Mouse (Mus musculus) hindbrain, embryonic 13.5 days (tissue): Measurements from ENCODE around the gene Zdhhc20. TPM values are rescaled to one million over a fixed set of nuclear protein-coding genes. Genes with fewer than 3 reads are reported as not detected.
A peak's percentile ranks its signal among the peaks of the same experiment; 100 is the strongest.
"Not testable (repeated sequence)": the region's sequence is repeated elsewhere in the genome, so short reads cannot be mapped to it uniquely, and the experiment has no call there.

ENCODE experiments used
- ATAC-seq: fragments of 200-750 bp; cut with Nextera tagmentation; 2 replicates; pipeline ENCODE4 v1.8.0; 2017; ENCODE audit warnings: moderate TSS enrichment; ENCODE audit not compliant: low FRiP score
- H3K27ac ChIP-seq: fragments of 300-500 bp; sonication (generic); 2 replicates; pipeline ENCODE4 v1.5.1; 2015; ENCODE audit warnings: inconsistent platforms, mild to moderate bottlenecking, moderate library complexity
- H3K27me3 ChIP-seq: fragments of 300-500 bp; sonication (generic); 2 replicates; pipeline ENCODE4 v1.6.1; 2015; ENCODE audit warnings: mild to moderate bottlenecking, inconsistent platforms
- H3K36me3 ChIP-seq: fragments of 300-500 bp; sonication (generic); 2 replicates; pipeline ENCODE4 v1.6.1; 2015; ENCODE audit warnings: mild to moderate bottlenecking, inconsistent platforms
- H3K4me1 ChIP-seq: fragments of 300-500 bp; sonication (generic); replicated peaks from 2 replicates; pipeline ENCODE4 v1.6.1; 2015; ENCODE audit warnings: inconsistent platforms
- H3K4me2 ChIP-seq: fragments of 300-500 bp; sonication (generic); 2 replicates; pipeline ENCODE4 v1.6.1; 2015; ENCODE audit warnings: inconsistent platforms, mild to moderate bottlenecking, moderate library complexity
- H3K4me3 ChIP-seq: fragments of 300-500 bp; sonication (generic); 2 replicates; pipeline ENCODE4 v1.5.1; 2015; ENCODE audit warnings: mild to moderate bottlenecking, inconsistent platforms
- H3K9ac ChIP-seq: fragments of 300-500 bp; sonication (generic); 2 replicates; pipeline ENCODE4 v1.6.1; 2015; ENCODE audit warnings: mild to moderate bottlenecking, inconsistent platforms
- H3K9me3 ChIP-seq: fragments of 300-500 bp; sonication (generic); 2 replicates; pipeline ENCODE4 v1.6.1; 2016; ENCODE audit warnings: inconsistent platforms
- WGBS: fragments of 180-500 bp; shearing (Covaris S2); methylation state at CpG from one replicate; pipeline ENCODE4 v1.1.7; 2015; 5-methylcytosine and 5-hydroxymethylcytosine counted together
- polyA plus RNA-seq: library from polyadenylated mRNA; unstranded; fragments of >200 nt; fragmentation: Nextera tagmentation; extraction: Ambion mirVana; gene quantifications from 2 replicates; pipeline ENCODE4 v1.2.1, GENCODE M21; 2015

Gene Zdhhc20
- polyA plus RNA-seq, 1 experiment from 2014 or later = 46.6 TPM

DNA sequence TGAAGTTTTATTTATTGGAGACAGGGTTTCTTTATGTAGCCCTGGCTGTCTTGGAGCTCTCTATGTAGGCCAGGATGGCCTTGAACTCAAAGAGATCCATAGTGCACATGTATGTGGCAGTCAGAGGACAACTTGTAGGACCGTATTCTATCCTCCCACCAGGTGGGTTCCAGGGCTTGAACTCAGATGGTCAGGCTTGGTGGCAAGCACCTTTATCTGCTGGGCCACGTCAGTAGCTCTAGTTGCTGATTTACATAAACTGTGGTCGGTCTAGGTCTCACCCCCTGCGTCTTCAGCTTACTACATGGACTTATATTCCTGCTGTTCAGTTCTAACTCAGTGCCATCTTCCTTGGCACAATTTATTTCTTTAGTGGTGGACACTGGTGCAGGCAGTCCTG is 21.2 kb upstream of the Zdhhc20 start:
- 72% methylated on average over 4 of the region's 4 CpGs for WGBS
- Histone ChIP-seq H3K9me3 (no peaks in the 10 kb centered on the region), H3K4me1 (no peaks in the 10 kb centered on the region), H3K4me2 (no peak overlapping the region), H3K27me3 (no peaks in the 10 kb centered on the region), H3K27ac (no peak overlapping the region), H3K4me3 (no peak overlapping the region), H3K9ac (no peak overlapping the region), H3K36me3 (peaks cover 12% of the 10 kb centered on the region)
- ATAC-seq = no peak

DNA sequence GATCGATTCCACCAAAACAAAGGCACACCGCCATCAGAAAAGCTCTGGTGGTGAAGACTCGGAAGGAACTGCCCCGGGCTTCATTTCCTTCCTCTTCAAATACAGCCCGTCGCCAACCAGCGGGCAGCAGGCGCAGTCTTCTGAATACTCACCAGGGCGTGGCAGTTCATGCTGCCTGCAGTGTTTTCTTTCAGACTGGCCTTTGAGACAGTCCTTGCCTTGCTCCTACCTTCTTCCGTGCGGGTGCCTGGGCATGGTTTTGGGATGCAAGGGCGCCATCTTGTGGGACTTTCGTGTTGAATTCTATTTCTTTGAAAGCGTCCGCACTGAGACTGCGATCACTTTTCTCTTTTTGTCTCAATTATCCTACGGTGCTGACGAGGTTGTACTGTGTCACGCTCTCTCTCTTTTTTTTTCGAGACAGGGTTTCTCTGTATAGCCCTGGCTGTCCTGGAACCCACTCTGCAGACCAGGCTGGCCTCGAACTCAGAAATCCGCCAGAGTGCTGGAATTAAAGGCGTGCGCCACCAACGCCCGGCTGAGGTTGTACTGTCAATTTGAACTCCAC is 20.5 kb upstream of the Zdhhc20 start:
- Histone ChIP-seq H3K36me3 (peaks cover 6% of the 10 kb centered on the region; the same call in 1 of the 2 replicates), H3K9me3 (no peaks in the 10 kb centered on the region), H3K4me1 (no peaks in the 10 kb centered on the region), H3K27ac (peak overlapping the region; percentile 24; the same call in 1 of the 2 replicates), H3K9ac (peak overlapping the region; percentile 64), H3K4me3 (peak overlapping the region; percentile 31), H3K27me3 (no peaks in the 10 kb centered on the region), H3K4me2 (peak overlapping the region; percentile 54)
- peak; percentile 88 for ATAC-seq
- WGBS = 21% methylated on average over 26 of the region's 26 CpGs

DNA sequence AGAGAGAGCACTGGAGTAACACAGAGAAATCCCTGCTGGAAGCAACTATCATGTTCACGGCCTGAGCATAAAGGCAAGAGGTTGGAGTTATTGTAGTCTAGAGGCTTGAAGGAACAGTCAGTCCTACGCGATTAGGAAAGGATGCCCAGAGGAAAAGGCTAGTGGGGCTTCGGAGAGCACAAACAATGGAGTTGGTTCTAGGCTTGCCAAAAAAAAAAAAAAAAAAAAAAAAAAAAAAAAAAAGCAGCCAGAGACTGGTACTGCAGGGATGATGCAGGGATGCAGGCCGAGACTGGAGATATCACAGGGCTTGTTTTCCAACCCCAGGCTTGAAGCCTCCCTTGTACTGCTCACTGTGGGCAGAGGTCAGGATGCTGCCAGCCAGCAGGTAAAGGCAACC is 19.2 kb upstream of the Zdhhc20 start:
- ATAC-seq = no peak
- H3K9me3 ChIP-seq = no peaks in the 10 kb centered on the region
- no peak overlapping the region for H3K4me2 ChIP-seq
- no peaks in the 10 kb centered on the region for H3K36me3 ChIP-seq
- no peaks in the 10 kb centered on the region for H3K4me1 ChIP-seq
- H3K27me3 ChIP-seq = no peaks in the 10 kb centered on the region
- H3K9ac ChIP-seq = no peak overlapping the region
- 74% methylated on average over 5 of the region's 5 CpGs for WGBS
- H3K4me3 ChIP-seq = no peak overlapping the region
- H3K27ac ChIP-seq = no peak overlapping the region

DNA sequence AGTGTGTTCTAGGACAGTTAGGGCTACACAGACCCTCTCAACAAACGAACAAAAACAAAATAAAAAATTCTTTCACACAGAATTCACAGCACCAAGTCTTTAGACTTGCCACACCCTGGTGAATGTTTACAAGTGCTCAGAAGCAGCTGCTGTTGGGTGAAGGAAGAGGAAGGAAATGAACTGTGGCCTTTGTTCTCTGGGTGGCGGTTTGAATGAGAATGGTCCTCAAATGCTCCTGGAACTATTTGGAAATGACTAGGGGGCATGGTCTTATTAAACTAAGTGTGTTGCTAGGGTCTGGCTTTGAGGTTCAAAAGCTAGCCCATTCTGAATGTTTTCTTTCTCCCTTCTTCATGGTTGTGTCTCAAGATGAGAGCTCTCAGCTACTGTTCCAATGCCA is 18.4 kb upstream of the Zdhhc20 start:
- Histone ChIP-seq H3K27ac (no peak overlapping the region), H3K4me3 (no peak overlapping the region), H3K4me1 (no peaks in the 10 kb centered on the region), H3K9ac (no peak overlapping the region), H3K36me3 (no peaks in the 10 kb centered on the region), H3K27me3 (no peaks in the 10 kb centered on the region), H3K4me2 (no peak overlapping the region), H3K9me3 (no peaks in the 10 kb centered on the region)
- WGBS = 72% methylated on average over 2 of the region's 2 CpGs
- no peak for ATAC-seq

DNA sequence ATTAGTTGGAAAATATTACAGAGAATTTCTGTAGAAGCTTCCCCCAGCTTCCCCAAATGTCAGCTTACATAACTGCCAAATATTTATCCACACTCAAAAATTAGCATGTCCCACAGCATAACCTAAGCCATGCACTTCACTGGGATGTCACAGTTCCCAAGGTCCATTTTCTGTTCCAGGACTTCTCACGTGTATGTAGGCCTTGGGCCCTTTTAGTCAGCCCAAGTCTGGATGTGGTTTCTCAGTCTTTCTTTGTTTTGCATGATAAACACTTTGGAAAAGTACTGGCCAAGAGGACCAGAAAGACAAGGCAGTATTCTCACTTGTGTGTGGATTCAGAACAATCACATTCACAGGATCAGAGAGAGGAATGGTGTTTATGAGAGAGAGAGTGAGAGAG is 11.9 kb upstream of the Zdhhc20 start:
- H3K4me3 ChIP-seq = no peak overlapping the region
- H3K9me3 ChIP-seq = no peaks in the 10 kb centered on the region
- no peaks in the 10 kb centered on the region for H3K27me3 ChIP-seq
- H3K27ac ChIP-seq = no peak overlapping the region
- H3K4me1 ChIP-seq = no peaks in the 10 kb centered on the region
- 74% methylated on average over 1 of the region's 1 CpGs for WGBS
- no peak for ATAC-seq
- no peak overlapping the region for H3K9ac ChIP-seq
- no peaks in the 10 kb centered on the region for H3K36me3 ChIP-seq
- no peak overlapping the region for H3K4me2 ChIP-seq

DNA sequence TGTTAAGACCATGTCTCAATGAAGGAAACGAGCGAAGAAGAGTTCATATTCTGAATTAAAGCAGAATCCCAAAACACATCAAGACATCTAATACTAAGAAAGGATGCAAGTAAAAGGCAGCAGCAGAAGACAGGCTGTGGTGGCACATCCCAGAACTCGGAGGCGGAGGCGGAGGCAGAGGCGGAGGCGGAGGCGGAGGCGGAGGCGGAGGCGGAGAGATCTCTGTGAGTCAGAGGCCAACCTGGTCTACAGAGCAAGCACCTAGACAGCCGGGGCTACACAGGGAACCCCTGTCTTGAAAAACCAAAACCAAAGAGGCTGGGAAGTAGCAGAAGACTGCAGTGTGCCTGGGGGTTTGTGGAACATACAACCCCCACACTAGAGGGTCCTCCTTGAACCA is 6.8 kb upstream of the Zdhhc20 start:
- Histone ChIP-seq H3K9me3 (no peaks in the 10 kb centered on the region), H3K9ac (no peak overlapping the region), H3K4me1 (no peaks in the 10 kb centered on the region), H3K27me3 (no peaks in the 10 kb centered on the region), H3K4me3 (no peak overlapping the region), H3K27ac (no peak overlapping the region), H3K4me2 (no peak overlapping the region), H3K36me3 (no peaks in the 10 kb centered on the region)
- 96% methylated on average over 12 of the region's 12 CpGs for WGBS
- no peak for ATAC-seq

DNA sequence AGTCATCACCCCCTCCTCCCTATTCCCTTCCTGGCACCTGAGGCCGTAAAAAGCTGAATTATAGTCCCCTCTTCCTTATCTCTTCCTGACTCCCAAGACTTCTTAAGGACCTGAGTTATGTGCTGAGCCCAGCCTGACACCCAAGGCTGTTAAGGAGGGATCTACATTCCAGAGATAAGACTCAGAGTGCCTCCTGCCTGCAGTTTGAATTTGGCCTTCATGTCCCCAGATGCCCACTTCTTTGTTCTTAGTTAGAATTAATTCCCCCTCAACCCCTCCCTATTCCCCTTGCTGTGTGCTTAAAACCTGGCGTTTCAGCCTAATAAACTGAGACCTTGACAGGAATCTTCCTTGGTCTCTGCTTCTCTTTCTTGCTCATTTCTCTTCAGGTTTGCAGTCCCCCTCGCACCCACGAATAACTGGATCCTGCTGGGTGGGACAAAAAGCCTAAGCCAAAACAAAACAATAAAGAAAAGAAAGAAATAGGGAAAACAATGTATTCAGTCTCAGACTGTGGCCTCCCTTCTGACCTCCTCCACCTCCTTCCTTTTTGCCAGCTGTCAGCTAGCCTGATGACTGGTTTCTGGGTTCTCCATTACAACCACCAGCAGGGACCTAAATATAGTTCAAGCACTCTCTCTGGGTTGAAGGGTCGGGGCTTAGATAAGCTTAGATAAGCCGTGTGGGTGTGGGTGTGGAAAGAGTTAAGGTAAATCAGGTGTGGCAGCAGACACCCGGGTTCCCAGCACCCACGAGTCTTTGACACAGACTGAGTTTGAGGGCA is 6.2 kb upstream of the Zdhhc20 start:
- H3K9ac ChIP-seq, H3K36me3 ChIP-seq, ATAC-seq, H3K27me3 ChIP-seq, H3K4me2 ChIP-seq, H3K27ac ChIP-seq, H3K9me3 ChIP-seq, H3K4me1 ChIP-seq, H3K4me3 ChIP-seq: not testable (repeated sequence)
- WGBS = 48% methylated on average over 8 of the region's 8 CpGs

DNA sequence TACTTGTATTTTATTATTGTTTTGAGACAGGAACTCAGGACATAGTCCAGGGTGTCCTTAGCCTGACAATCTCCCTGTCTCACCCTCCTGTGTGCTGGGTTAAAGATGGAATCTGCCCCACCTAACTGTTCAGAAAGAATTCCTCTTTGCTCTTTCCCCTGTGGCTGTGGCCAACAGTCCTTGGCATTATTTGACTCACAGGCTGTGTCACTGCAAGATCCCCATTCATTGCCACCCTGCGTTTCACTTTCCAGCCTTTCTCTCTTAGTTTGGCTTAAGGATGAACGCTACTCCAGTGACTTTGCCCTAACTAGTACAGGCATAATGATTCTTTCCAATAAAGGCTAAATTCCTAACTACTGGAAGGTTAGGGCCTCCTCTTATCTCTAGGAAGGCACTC is 4.3 kb upstream of the Zdhhc20 start:
- no peak overlapping the region for H3K4me2 ChIP-seq
- 94% methylated on average over 2 of the region's 2 CpGs for WGBS
- ATAC-seq = no peak
- H3K27ac ChIP-seq = no peak overlapping the region
- no peak overlapping the region for H3K9ac ChIP-seq
- no peaks in the 10 kb centered on the region for H3K9me3 ChIP-seq
- no peaks in the 10 kb centered on the region for H3K4me1 ChIP-seq
- H3K36me3 ChIP-seq = no peaks in the 10 kb centered on the region
- H3K4me3 ChIP-seq = no peak overlapping the region
- no peaks in the 10 kb centered on the region for H3K27me3 ChIP-seq

DNA sequence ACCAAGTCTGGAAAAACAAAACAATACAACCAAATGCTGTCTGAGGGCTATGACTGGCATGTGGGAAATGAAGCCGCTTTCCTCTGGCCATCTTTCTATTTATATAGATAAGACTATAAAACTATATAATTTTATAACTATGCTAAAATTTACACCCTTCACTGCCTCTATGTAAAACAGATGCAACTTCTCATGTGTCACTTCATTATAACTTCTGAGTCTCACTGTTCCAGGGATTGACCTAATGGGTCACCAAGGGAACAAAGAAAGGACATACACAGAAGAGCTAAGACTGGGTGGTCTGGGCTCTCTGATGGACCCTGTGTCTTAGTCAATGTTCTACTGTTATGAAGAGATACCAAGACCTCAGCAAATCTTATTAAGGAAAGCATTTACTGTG is 2.9 kb upstream of the Zdhhc20 start:
- no peak overlapping the region for H3K27ac ChIP-seq
- no peak overlapping the region for H3K9ac ChIP-seq
- no peak overlapping the region for H3K4me2 ChIP-seq
- no peaks in the 10 kb centered on the region for H3K36me3 ChIP-seq
- no peak overlapping the region for H3K4me3 ChIP-seq
- WGBS = 96% methylated on average over 1 of the region's 1 CpGs
- no peaks in the 10 kb centered on the region for H3K9me3 ChIP-seq
- peaks cover 11% of the 10 kb centered on the region for H3K4me1 ChIP-seq
- no peaks in the 10 kb centered on the region for H3K27me3 ChIP-seq
- ATAC-seq = no peak

DNA sequence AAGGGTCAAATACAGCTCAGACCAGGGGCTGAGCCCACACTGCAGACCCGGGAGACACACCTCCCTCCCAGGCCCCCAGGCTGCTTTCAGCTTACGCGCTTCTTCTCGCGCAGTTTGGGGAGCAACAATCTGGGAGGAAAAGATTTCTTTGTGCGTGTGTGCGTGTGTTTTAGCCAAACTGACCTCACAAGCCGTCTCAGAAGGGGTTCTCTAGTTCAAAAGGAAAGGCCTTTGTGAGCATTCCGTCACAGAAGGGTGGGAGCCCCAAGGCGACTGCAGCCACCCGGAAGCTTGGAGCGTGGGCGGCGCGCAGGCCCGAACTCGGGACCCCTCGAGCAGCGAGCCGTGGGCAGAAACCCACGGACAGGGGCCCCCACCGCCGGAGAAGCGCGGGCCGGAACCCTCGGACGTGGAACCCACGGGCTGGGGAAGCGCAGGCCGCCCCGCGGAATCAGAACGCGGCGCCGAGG is 500 bp downstream of the Zdhhc20 start:
- no peaks in the 10 kb centered on the region for H3K9me3 ChIP-seq
- H3K9ac ChIP-seq = peak overlapping the region; percentile 95
- peak overlapping the region; percentile 91 for H3K27ac ChIP-seq
- peak overlapping the region; percentile 67 for H3K4me2 ChIP-seq
- no peaks in the 10 kb centered on the region for H3K27me3 ChIP-seq
- peak overlapping the region; percentile 87 for H3K4me3 ChIP-seq
- under 1% methylated on average over 31 of the region's 37 CpGs for WGBS
- ATAC-seq = peak; percentile 29
- H3K4me1 ChIP-seq = peaks cover 24% of the 10 kb centered on the region
- no peaks in the 10 kb centered on the region for H3K36me3 ChIP-seq

DNA sequence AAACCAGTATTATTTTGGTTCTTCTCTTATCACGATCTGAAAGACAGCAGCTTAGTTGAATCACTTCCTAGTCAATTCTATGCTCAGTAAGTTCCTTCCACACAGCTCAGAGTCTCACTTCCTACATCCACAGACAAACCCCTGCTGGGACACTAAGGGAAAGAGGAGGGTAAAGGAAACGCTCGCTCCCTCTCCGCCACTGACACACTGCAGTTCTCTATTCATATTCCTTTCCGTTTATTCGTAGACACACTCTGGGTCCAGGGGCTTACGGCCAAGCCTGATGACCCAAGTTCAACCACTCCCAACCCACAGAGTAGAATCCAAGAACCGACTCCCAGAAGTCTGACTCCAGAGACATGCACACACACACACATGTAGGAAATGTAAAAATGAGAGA is 2.9 kb downstream of the Zdhhc20 start:
- Histone ChIP-seq H3K4me3 (no peak overlapping the region), H3K36me3 (no peaks in the 10 kb centered on the region), H3K9ac (no peak overlapping the region; the same call in 1 of the 2 replicates), H3K27ac (peak overlapping the region; percentile 35; the same call in 1 of the 2 replicates), H3K4me2 (peak overlapping the region; percentile 1; the same call in 1 of the 2 replicates), H3K27me3 (no peaks in the 10 kb centered on the region), H3K4me1 (peaks cover 35% of the 10 kb centered on the region), H3K9me3 (no peaks in the 10 kb centered on the region)
- no peak for ATAC-seq
- WGBS = 84% methylated on average over 8 of the region's 8 CpGs

DNA sequence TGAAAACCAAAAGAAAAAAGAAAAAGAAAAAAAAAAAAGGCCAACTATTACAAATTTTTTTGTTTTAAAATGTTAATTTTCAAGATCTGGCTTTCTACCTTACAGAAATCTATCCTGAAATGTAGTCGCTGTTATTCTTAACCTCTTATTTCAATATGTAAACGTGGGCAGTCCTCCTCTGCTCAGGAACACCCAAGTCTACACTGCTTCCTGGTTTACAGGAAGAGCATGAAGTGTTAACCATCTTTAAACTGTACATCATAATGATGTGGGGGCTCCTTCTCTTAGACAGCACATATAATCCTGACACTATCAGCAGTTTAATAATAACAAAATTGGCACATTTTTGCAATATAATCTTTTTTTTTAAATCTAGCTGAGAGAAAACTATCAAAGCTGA is 4.0 kb downstream of the Zdhhc20 start:
- H3K4me2 ChIP-seq = no peak overlapping the region
- ATAC-seq = no peak
- H3K27me3 ChIP-seq = no peaks in the 10 kb centered on the region
- no peak overlapping the region for H3K9ac ChIP-seq
- no peaks in the 10 kb centered on the region for H3K36me3 ChIP-seq
- peaks cover 42% of the 10 kb centered on the region for H3K4me1 ChIP-seq
- 91% methylated on average over 2 of the region's 2 CpGs for WGBS
- no peaks in the 10 kb centered on the region for H3K9me3 ChIP-seq
- no peak overlapping the region for H3K27ac ChIP-seq
- no peak overlapping the region for H3K4me3 ChIP-seq

DNA sequence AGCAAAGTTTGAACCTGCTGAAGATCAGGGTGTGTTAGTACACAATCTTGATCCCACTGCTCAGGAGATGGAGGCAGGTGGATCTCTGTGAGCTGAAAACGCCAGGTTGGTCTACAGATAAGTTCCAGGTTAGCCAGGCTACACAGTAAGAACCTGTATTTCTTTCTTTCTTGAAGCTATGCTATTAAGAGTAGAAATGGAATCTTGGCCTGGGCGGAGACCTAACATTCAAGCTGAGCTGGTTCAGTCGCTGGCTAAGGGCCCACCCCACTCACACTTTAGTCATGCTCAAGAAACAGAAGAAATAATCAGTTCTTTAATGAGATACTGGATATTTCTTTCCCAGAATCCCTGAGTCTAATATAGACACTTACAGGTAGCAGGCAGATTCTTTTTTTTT is 6.7 kb downstream of the Zdhhc20 start:
- Histone ChIP-seq H3K9me3 (no peaks in the 10 kb centered on the region), H3K4me1 (peaks cover 38% of the 10 kb centered on the region), H3K4me3 (no peak overlapping the region), H3K27ac (no peak overlapping the region), H3K27me3 (no peaks in the 10 kb centered on the region), H3K4me2 (no peak overlapping the region), H3K36me3 (no peaks in the 10 kb centered on the region), H3K9ac (no peak overlapping the region)
- no peak for ATAC-seq
- 82% methylated on average over 3 of the region's 3 CpGs for WGBS
